Mouse (Mus musculus): ENCODE measurements at regions not wholly inside any gene's neighbourhood (a gene's known extent, or its start where the extent isn't known, plus 50 kb on each side); places are given as distances from the start of the nearest gene placed in this dataset.

GRCm38 (mm10) chr3:130932723-130933122 is 177.5 kb upstream of the Lef1 start:
- TF ChIP-seq CTCF (IDR thresholded peaks at IDR 0.05; ENCODE audit: borderline replicate concordance, extremely low read depth, insufficient read depth, insufficient read length) = no peak
- TF ChIP-seq POLR2A (IDR thresholded peaks at IDR 0.05; ENCODE audit: borderline replicate concordance, extremely low read depth, insufficient read depth, insufficient read length, poor library complexity, severe bottlenecking) = no peak
